Mouse (Mus musculus) adrenal gland, adult 2 months (tissue): ENCODE data around the gene Fkbp4. TPM values are rescaled to one million over a fixed set of nuclear protein-coding genes. Genes with fewer than 3 reads are reported as not detected.

Experiments
- DNase-seq: peaks from one replicate; pipeline ENCODE4 v3.0.0; 2021
- long read RNA-seq: library from polyadenylated mRNA; stranded (forward); transcript quantifications from one replicate; pipeline ENCODE4 v2.0.0, GENCODE M21; 2021
- polyA plus RNA-seq: library from polyadenylated mRNA; depleted of rRNA; stranded (reverse); fragments of >200 nt; gene quantifications from 2 replicates; pipeline ENCODE4 v1.2.3, GENCODE M21; 2012; rRNA removed
- total RNA-seq, 2 experiments: library from RNA; stranded (reverse); gene quantifications; 2 replicates each; pipeline ENCODE4 v1.2.3; 2021

The Fkbp4 gene
- total RNA-seq (100 to 1,000 TPM; 229 to 272 TPM), polyA plus RNA-seq (187 and 202 TPM in 2 replicates)
- long read RNA-seq, transcript Fkbp4-201 (10 exons, 2,217 nt): major isoform, 293 of 323 reads
- long read RNA-seq, partial matches to known transcripts: 25 of 323 reads
- long read RNA-seq, other reads (novel, unspliced or antisense): 5 of 323 reads

GRCm38 (mm10) chr6:128438317-128438870, at the start of gene Fkbp4:
Gene Fkbp4 (minus strand): TSS chr6:128438677.
- peak; percentile 98 for DNase-seq

GRCm38 (mm10) chr6:128487736-128488135, 49.3 kb upstream of the Fkbp4 start:
- no peak for DNase-seq

GRCm38 (mm10) chr6:128479463-128480454, 41.3 kb upstream of the Fkbp4 start:
- peak; percentile 94 for DNase-seq

- DNase-seq: no peak
These were observed 39.0 kb upstream of the Fkbp4 start for GRCm38 (mm10) chr6:128477495-128477894.

GRCm38 (mm10) chr6:128474112-128474511, 35.6 kb upstream of the Fkbp4 start:
- DNase-seq: no peak

- peak; percentile 48 for DNase-seq
These were observed 31.0 kb upstream of the Fkbp4 start for GRCm38 (mm10) chr6:128469451-128469850.

GRCm38 (mm10) chr6:128467298-128467697, 28.8 kb upstream of the Fkbp4 start:
- DNase-seq: peak; percentile 45

GRCm38 (mm10) chr6:128466563-128466962, 28.1 kb upstream of the Fkbp4 start:
- DNase-seq: no peak

- DNase-seq: no peak
These were observed 27.6 kb upstream of the Fkbp4 start for GRCm38 (mm10) chr6:128466043-128466442.

GRCm38 (mm10) chr6:128464996-128465395, 26.5 kb upstream of the Fkbp4 start:
- no peak for DNase-seq

GRCm38 (mm10) chr6:128461606-128462005, 23.1 kb upstream of the Fkbp4 start:
- DNase-seq: no peak

GRCm38 (mm10) chr6:128460729-128461503, 22.4 kb upstream of the Fkbp4 start:
- no peak for DNase-seq

- no peak for DNase-seq
These were observed 21.8 kb upstream of the Fkbp4 start for GRCm38 (mm10) chr6:128460321-128460720.

- DNase-seq: peak; percentile 49
These were observed 18.7 kb upstream of the Fkbp4 start for GRCm38 (mm10) chr6:128457186-128457585.

GRCm38 (mm10) chr6:128455835-128456605, 17.5 kb upstream of the Fkbp4 start:
- DNase-seq: peak; percentile 76

- DNase-seq: no peak
These were observed 8.6 kb upstream of the Fkbp4 start for GRCm38 (mm10) chr6:128447063-128447462.

GRCm38 (mm10) chr6:128445761-128446535, 7.5 kb upstream of the Fkbp4 start:
- peak; percentile 76 for DNase-seq

GRCm38 (mm10) chr6:128440238-128440637, 1.8 kb upstream of the Fkbp4 start:
- DNase-seq: no peak

GRCm38 (mm10) chr6:128438871-128439341, 429 bp upstream of the Fkbp4 start:
- DNase-seq: peak; percentile 43

- peak; percentile 86 for DNase-seq
These were observed 653 bp downstream of the Fkbp4 start for GRCm38 (mm10) chr6:128437731-128438316.
